Mouse (Mus musculus) heart, postnatal 0 days (tissue): ENCODE results near the gene Gm28308.

Source experiments
- CTCF ChIP-seq: IDR thresholded peaks from 2 replicates; pipeline ENCODE4 v1.5.1; 2016; ENCODE audit warnings: antibody characterized with exemption, control low read depth, low read depth
- EP300 ChIP-seq: IDR thresholded peaks from 2 replicates; pipeline ENCODE4 v1.6.1; 2016; ENCODE audit warnings: antibody characterized with exemption, low read depth

DNA sequence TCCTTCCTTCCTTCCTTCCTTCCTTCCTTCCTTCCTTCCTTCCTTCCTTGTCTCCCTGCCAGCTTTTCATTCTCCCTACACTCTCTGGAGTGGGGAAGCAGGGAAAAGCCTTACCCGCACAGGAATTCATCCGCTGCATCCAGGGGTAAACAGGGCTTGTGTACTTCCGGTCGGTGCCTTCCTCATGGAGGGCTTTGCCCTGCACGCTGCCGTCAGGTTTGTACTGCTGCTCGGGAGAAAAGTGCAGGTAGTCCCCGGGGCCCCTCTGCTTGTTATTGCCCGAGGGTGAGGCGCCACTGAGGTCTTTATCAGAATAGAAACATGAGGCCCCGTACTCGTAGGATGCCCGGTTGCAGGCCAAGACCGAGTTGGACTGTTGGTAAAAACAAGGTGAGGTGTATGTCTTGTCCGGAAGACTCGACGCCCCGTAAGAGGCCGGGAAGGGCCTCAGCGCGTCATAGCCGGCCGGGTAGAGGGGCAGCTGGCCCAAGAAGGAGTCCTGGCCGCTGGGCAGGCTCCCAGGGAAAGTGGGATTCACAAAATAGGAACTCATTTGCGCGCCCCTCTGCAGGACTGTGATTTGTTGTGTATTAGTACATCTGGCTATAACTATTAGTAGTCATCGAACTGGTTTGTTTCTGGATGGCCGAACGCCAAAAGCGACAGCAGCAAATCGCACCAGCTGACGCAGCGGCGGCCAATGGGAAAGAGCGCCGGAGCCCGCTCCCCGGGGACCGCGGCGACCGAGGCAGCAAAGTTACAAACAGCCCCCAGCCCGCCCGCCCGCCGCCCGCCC lies 4.9 kb downstream of the Gm28308 start, which contains the start of gene Hoxa6:
- no peak for TF ChIP-seq CTCF
- TF ChIP-seq EP300 = no peak
